Mouse (Mus musculus): ENCODE data around the gene Dmrtc1b. TPM values are rescaled to one million over a fixed set of nuclear protein-coding genes. Genes with fewer than 3 reads are reported as not detected.
"Not testable (repeated sequence)": the region's sequence is repeated elsewhere in the genome, so short reads cannot be mapped to it uniquely, and the experiment has no call there.

Gene Dmrtc1b
- not detected in 2 replicates for polyA plus RNA-seq (2014; fragmentation: Nextera tagmentation; extraction: Ambion mirVana)

DNA sequence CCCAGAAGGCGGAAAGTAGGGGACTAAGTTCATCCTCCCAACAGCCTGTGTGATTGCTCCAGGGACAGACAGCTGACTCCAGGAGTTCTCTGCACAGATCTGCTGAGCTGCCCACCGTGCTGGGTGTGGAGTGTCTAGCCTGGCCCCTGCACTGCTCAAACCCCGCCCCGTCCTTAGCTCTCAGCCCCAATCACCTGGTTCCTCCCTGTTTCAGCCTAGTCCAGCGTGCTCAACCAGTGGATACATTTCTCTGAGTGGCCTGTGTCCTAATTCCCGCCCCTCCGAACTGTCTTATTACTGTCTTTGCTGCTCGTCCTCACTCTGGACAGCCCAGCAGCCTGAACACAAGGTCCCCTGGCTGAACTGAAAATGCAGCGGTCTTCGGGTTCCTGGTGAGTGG lies at the start of gene Dmrtc1b, which contains the start of gene Gm9112:
Dmrtc1b (plus strand) TSS at position 331 of the 400 bp plus-strand sequence.
Gm9112 (minus strand) TSS at position 101 of the 400 bp plus-strand sequence.
- not testable (repeated sequence) for H3K27me3 ChIP-seq (ENCODE audit: control insufficient read depth, insufficient read depth, low read length); H3K4me2 ChIP-seq (replicated peaks); H3K27ac ChIP-seq; H3K4me1 ChIP-seq (replicated peaks; ENCODE audit: control insufficient read depth, insufficient read depth, low read length); H3K4me3 ChIP-seq (replicated peaks; ENCODE audit: low read length); H3K9ac ChIP-seq; H3K9me3 ChIP-seq (ENCODE audit: control insufficient read depth, low read length); ATAC-seq (ENCODE audit: low FRiP score); DNase-seq (ENCODE audit: low spot score); H3K36me3 ChIP-seq (replicated peaks; ENCODE audit: control insufficient read depth, insufficient read depth)
- 89% methylated on average over 6 of the region's 10 CpGs for WGBS

DNA sequence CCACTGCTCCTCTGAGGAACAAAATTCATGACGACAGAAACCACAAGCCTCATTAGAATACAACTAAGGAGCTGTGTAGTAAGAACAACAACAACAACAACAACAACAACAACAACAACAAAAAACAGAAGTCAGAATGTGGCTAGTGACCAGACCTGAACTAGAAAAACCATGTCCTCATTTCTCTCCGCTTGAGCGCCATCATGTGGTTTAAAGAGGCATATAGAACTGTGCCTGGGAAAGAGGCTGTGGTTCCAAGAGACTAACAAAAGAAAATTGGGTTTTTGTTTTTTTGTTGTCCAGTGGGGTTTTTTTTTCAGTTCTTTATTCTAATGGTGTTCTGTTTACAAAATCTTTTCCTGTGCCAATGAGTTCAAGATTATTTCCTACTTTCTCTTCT lies 47.0 kb upstream of the Dmrtc1b start:
- Histone ChIP-seq H3K4me1 (replicated peaks; ENCODE audit: control insufficient read depth, insufficient read depth, low read length) (no peaks in the 10 kb centered on the region), H3K27me3 (ENCODE audit: control insufficient read depth, insufficient read depth, low read length) (no peaks in the 10 kb centered on the region), H3K9me3 (ENCODE audit: control insufficient read depth, low read length) (no peaks in the 10 kb centered on the region), H3K36me3 (replicated peaks; ENCODE audit: control insufficient read depth, insufficient read depth) (no peaks in the 10 kb centered on the region), H3K27ac (no peak overlapping the region), H3K4me2 (replicated peaks) (no peak overlapping the region), H3K4me3 (replicated peaks; ENCODE audit: low read length) (no peak overlapping the region), H3K9ac (no peak overlapping the region)
- WGBS, result 13% methylated on average over 3 of the region's 3 CpGs
- ATAC-seq (ENCODE audit: low FRiP score) (no peak), DNase-seq (ENCODE audit: low spot score) (peak; percentile 25)

DNA sequence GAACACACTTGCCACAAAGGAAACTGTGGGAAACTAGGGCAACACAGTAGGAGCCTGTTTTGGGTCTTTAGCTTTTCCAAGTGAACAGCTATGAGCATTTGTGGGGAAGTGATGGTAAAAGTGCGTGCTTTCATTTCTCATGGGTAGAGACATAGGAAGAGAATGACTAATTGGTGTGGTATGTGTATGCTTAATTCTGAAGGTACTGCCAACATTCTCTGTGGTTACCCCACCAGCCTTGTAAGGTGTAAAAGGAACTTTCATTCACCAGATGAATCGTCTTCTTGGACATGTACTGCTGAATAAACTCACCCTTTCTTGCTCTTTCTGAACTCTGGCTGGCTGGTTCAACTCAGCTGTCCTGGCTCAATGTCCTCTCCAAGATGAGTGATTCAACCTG lies 41.0 kb upstream of the Dmrtc1b start:
- Histone ChIP-seq H3K36me3 (replicated peaks; ENCODE audit: control insufficient read depth, insufficient read depth) (no peaks in the 10 kb centered on the region), H3K9me3 (ENCODE audit: control insufficient read depth, low read length) (no peaks in the 10 kb centered on the region), H3K9ac (no peak overlapping the region), H3K4me3 (replicated peaks; ENCODE audit: low read length) (no peak overlapping the region), H3K27me3 (ENCODE audit: control insufficient read depth, insufficient read depth, low read length) (no peaks in the 10 kb centered on the region), H3K27ac (no peak overlapping the region), H3K4me1 (replicated peaks; ENCODE audit: control insufficient read depth, insufficient read depth, low read length) (no peaks in the 10 kb centered on the region), H3K4me2 (replicated peaks) (no peak overlapping the region)
- ATAC-seq (ENCODE audit: low FRiP score) (no peak), DNase-seq (ENCODE audit: low spot score) (no peak)
- WGBS, result 86% methylated on average over 2 of the region's 2 CpGs

DNA sequence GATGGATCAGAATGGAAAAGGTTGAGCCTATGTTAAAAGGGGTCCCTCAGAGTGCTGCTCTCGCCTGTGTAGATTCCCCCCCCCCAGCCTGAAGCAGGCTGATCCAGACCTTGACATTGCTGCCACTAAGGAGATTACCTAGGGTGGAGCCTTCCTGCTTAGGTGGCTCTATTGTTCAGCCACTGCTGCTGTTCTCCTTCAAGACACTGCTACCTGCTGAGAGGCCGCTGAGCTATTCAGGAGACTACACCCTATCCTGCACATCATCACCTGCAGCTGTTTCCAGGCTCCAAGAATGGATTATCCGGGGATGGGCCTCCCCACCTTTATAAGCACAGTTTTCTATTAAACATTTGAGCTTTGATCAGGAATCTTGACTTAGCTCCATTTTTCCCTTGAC lies 23.0 kb upstream of the Dmrtc1b start:
- not testable (repeated sequence) for DNase-seq (ENCODE audit: low spot score); H3K27ac ChIP-seq; H3K4me2 ChIP-seq (replicated peaks); H3K4me1 ChIP-seq (replicated peaks; ENCODE audit: control insufficient read depth, insufficient read depth, low read length); H3K27me3 ChIP-seq (ENCODE audit: control insufficient read depth, insufficient read depth, low read length); H3K36me3 ChIP-seq (replicated peaks; ENCODE audit: control insufficient read depth, insufficient read depth); ATAC-seq (ENCODE audit: low FRiP score); H3K4me3 ChIP-seq (replicated peaks; ENCODE audit: low read length); H3K9me3 ChIP-seq (ENCODE audit: control insufficient read depth, low read length); H3K9ac ChIP-seq
- 52% methylated on average over 3 of the region's 3 CpGs for WGBS

DNA sequence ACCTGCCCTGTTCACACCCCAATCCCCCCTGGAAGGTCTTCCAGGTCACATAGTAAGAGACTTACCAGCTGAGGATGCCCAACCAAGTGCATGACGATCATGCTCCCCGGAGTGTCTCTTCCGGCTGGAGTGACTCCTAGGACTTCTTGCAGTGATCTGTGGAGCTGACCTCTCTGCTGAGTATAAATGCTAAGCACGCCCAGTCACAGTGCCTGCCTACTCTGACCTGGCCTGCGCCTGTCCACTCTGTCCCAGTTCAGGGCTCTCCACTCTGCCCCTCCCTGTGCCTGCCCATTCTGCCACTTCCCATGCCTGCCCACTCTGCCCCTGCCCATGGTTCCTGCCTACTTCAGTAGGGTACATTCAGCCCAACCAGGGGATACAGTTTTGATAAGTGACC lies 20.8 kb upstream of the Dmrtc1b start, which contains the start of gene Gm3880:
Gm3880 (minus strand) TSS at position 101 of the 400 bp plus-strand sequence.
- H3K4me1 ChIP-seq (replicated peaks; ENCODE audit: control insufficient read depth, insufficient read depth, low read length); DNase-seq (ENCODE audit: low spot score); H3K9ac ChIP-seq; H3K9me3 ChIP-seq (ENCODE audit: control insufficient read depth, low read length); H3K36me3 ChIP-seq (replicated peaks; ENCODE audit: control insufficient read depth, insufficient read depth); ATAC-seq (ENCODE audit: low FRiP score); H3K4me3 ChIP-seq (replicated peaks; ENCODE audit: low read length); H3K27me3 ChIP-seq (ENCODE audit: control insufficient read depth, insufficient read depth, low read length); H3K4me2 ChIP-seq (replicated peaks); H3K27ac ChIP-seq: not testable (repeated sequence)
- WGBS, result 89% methylated on average over 5 of the region's 5 CpGs

DNA sequence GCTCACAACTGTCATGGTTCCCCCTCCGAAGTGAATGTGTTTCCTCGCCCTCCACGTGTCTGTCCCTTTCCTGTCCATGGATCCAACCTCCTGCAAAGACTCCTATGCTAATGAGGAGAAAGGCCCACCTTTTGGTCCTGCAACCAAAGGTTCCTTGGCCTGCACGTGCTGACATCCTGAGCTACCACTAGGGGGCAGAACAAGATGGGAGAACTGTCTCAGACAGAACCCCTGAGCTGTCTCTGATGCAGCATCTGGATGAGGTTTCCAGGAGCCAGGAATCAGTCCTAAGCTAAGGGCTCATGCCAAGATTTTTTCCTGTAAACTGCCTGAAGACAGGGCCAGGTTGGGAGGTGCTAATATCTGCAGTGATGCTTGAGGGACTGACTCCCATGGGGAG lies 18.4 kb upstream of the Dmrtc1b start:
- 29% methylated on average over 4 of the region's 4 CpGs for WGBS
- not testable (repeated sequence) for H3K27me3 ChIP-seq (ENCODE audit: control insufficient read depth, insufficient read depth, low read length); H3K4me2 ChIP-seq (replicated peaks); H3K4me3 ChIP-seq (replicated peaks; ENCODE audit: low read length); H3K36me3 ChIP-seq (replicated peaks; ENCODE audit: control insufficient read depth, insufficient read depth); H3K27ac ChIP-seq; H3K9ac ChIP-seq; H3K9me3 ChIP-seq (ENCODE audit: control insufficient read depth, low read length); H3K4me1 ChIP-seq (replicated peaks; ENCODE audit: control insufficient read depth, insufficient read depth, low read length)
- peak; percentile 34 for DNase-seq (ENCODE audit: low spot score)
- ATAC-seq (ENCODE audit: low FRiP score), result 0 out of 2 replicates have a peak, but pooled peaks have one; percentile 59

DNA sequence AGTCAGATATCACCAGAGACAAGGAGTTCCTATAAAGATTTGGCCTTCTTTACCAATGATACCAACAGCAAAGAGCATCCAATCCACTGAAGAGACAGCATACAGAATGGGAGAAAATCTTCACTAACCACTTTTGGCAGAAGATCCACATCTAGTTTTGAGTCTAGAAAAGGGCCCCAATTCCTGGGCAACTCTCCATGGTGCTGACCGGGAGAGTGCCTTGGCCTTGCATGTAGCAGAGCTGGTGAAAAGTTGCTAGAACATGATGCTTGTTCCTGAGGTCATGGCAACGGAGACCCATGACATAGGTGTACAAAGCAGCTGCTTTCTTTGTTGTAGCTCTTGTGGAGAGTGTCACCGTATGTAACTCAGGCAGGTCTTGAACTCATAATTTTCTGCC lies 7.0 kb upstream of the Dmrtc1b start:
- not testable (repeated sequence) for H3K27me3 ChIP-seq (ENCODE audit: control insufficient read depth, insufficient read depth, low read length); H3K36me3 ChIP-seq (replicated peaks; ENCODE audit: control insufficient read depth, insufficient read depth); H3K4me3 ChIP-seq (replicated peaks; ENCODE audit: low read length); ATAC-seq (ENCODE audit: low FRiP score); H3K4me2 ChIP-seq (replicated peaks); H3K27ac ChIP-seq; H3K9me3 ChIP-seq (ENCODE audit: control insufficient read depth, low read length); H3K9ac ChIP-seq; DNase-seq (ENCODE audit: low spot score); H3K4me1 ChIP-seq (replicated peaks; ENCODE audit: control insufficient read depth, insufficient read depth, low read length)
- WGBS, result 70% methylated on average over 3 of the region's 3 CpGs

DNA sequence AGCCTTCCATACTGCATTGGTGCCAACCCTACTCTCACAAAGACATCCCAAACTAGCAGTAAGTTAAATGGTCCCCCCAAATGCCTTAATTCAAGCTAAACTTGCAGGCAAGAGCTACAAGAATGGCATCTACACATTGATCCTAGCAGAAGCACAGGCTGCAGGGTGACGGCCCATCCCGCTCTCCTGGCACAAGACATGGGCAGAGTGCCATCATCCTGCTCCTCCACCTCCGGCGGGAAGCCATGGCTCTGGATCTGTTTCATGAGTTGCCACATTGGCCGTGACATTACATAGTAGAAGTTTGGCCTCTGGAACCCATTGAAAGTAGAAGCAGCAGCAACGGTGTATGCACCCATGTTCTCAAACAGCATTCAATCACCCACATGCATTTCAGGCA lies 16.6 kb downstream of the Dmrtc1b start:
- DNase-seq (ENCODE audit: low spot score); H3K27me3 ChIP-seq (ENCODE audit: control insufficient read depth, insufficient read depth, low read length); H3K27ac ChIP-seq; H3K4me1 ChIP-seq (replicated peaks; ENCODE audit: control insufficient read depth, insufficient read depth, low read length); ATAC-seq (ENCODE audit: low FRiP score); H3K9ac ChIP-seq; H3K36me3 ChIP-seq (replicated peaks; ENCODE audit: control insufficient read depth, insufficient read depth); H3K9me3 ChIP-seq (ENCODE audit: control insufficient read depth, low read length); H3K4me3 ChIP-seq (replicated peaks; ENCODE audit: low read length); H3K4me2 ChIP-seq (replicated peaks): not testable (repeated sequence)
- WGBS, result 91% methylated on average over 6 of the region's 6 CpGs
